Mouse (Mus musculus): Measurements from ENCODE around the gene Cntd1. TPM values are rescaled to one million over a fixed set of nuclear protein-coding genes. Genes with fewer than 3 reads are reported as not detected.

The Cntd1 gene
- polyA plus RNA-seq, 1 experiment from 2014 or later, result 0.72 TPM

GRCm38 (mm10) chr11:101259948-101260825, 18.6 kb upstream of the Cntd1 start, which contains the start of gene Wnk4:
TSS of gene Wnk4 (plus strand) at chr11:101260567.
- H3K4me1 ChIP-seq (replicated peaks), result peaks cover 46% of the 10 kb centered on the region
- H3K4me3 ChIP-seq (replicated peaks), result peak within 1 kb of the TSS; percentile 72

GRCm38 (mm10) chr11:101260826-101261380, 17.9 kb upstream of the Cntd1 start:
- peaks cover 13% of the 10 kb centered on the region for H3K36me3 ChIP-seq
- H3K4me2 ChIP-seq (replicated peaks), result peak overlapping the region; percentile 97
- H3K4me3 ChIP-seq (replicated peaks), result peak overlapping the region; percentile 72
- no peak for ATAC-seq
- WGBS, result under 1% methylated on average over 30 of the region's 30 CpGs
- no peaks in the 10 kb centered on the region for H3K9me3 ChIP-seq
- H3K9ac ChIP-seq, result peak overlapping the region; percentile 81
- H3K27ac ChIP-seq, result peak overlapping the region; percentile 90
- peaks cover 49% of the 10 kb centered on the region for H3K4me1 ChIP-seq (replicated peaks)
- H3K27me3 ChIP-seq (replicated peaks), result peaks cover 7% of the 10 kb centered on the region; the same call in 1 of the 2 replicates

More at GRCm38 (mm10) chr11:101259948-101260825, 18.6 kb upstream of the Cntd1 start, which contains the start of gene Wnk4:
- H3K9me3 ChIP-seq, result no peaks in the 10 kb centered on the region
- peak; percentile 90 for ATAC-seq
- H3K36me3 ChIP-seq, result peaks cover 13% of the 10 kb centered on the region
- peaks cover 7% of the 10 kb centered on the region; the same call in 1 of the 2 replicates for H3K27me3 ChIP-seq (replicated peaks)
- H3K4me2 ChIP-seq (replicated peaks), result peak within 1 kb of the TSS; percentile 97
- H3K27ac ChIP-seq, result peak within 1 kb of the TSS; percentile 90
- H3K9ac ChIP-seq, result peak within 1 kb of the TSS; percentile 81
- under 1% methylated on average over 43 of the region's 43 CpGs for WGBS

GRCm38 (mm10) chr11:101262272-101262967, 16.4 kb upstream of the Cntd1 start:
- Histone ChIP-seq H3K4me1 (replicated peaks) (peaks cover 49% of the 10 kb centered on the region), H3K27ac (no peak overlapping the region), H3K9ac (peak overlapping the region; percentile 23), H3K9me3 (no peaks in the 10 kb centered on the region), H3K4me2 (replicated peaks) (peak overlapping the region; percentile 97), H3K36me3 (peaks cover 6% of the 10 kb centered on the region; the same call in 1 of the 2 replicates), H3K27me3 (replicated peaks) (peaks cover 7% of the 10 kb centered on the region; the same call in 1 of the 2 replicates), H3K4me3 (replicated peaks) (peak overlapping the region; percentile 72)
- no peak for ATAC-seq
- WGBS, result 8% methylated on average over 24 of the region's 24 CpGs

GRCm38 (mm10) chr11:101263138-101263988, 15.4 kb upstream of the Cntd1 start:
- Histone ChIP-seq H3K4me3 (replicated peaks) (no peak overlapping the region), H3K9ac (no peak overlapping the region), H3K27ac (no peak overlapping the region), H3K27me3 (replicated peaks) (peaks cover 7% of the 10 kb centered on the region; the same call in 1 of the 2 replicates), H3K36me3 (peaks cover 1% of the 10 kb centered on the region; the same call in 1 of the 2 replicates), H3K9me3 (no peaks in the 10 kb centered on the region), H3K4me2 (replicated peaks) (peak overlapping the region; percentile 97; the same call in 1 of the 2 replicates), H3K4me1 (replicated peaks) (peaks cover 44% of the 10 kb centered on the region)
- WGBS, result 31% methylated on average over 32 of the region's 32 CpGs
- ATAC-seq, result no peak

GRCm38 (mm10) chr11:101263989-101264280, 14.9 kb upstream of the Cntd1 start:
- no peak overlapping the region for H3K4me2 ChIP-seq (replicated peaks)
- WGBS, result 51% methylated on average over 3 of the region's 3 CpGs
- peaks cover 7% of the 10 kb centered on the region; the same call in 1 of the 2 replicates for H3K27me3 ChIP-seq (replicated peaks)
- H3K9ac ChIP-seq, result no peak overlapping the region
- ATAC-seq, result no peak
- H3K4me3 ChIP-seq (replicated peaks), result no peak overlapping the region
- H3K4me1 ChIP-seq (replicated peaks), result peaks cover 38% of the 10 kb centered on the region
- H3K27ac ChIP-seq, result no peak overlapping the region
- no peaks in the 10 kb centered on the region for H3K36me3 ChIP-seq
- H3K9me3 ChIP-seq, result no peaks in the 10 kb centered on the region

GRCm38 (mm10) chr11:101264954-101265471, 13.8 kb upstream of the Cntd1 start:
- peaks cover 7% of the 10 kb centered on the region; the same call in 1 of the 2 replicates for H3K27me3 ChIP-seq (replicated peaks)
- H3K36me3 ChIP-seq, result no peaks in the 10 kb centered on the region
- peaks cover 28% of the 10 kb centered on the region for H3K4me1 ChIP-seq (replicated peaks)
- 0 out of 2 replicates have a peak overlapping the region, but pooled peaks have one; percentile 23 for H3K9ac ChIP-seq
- H3K27ac ChIP-seq, result no peak overlapping the region
- H3K4me3 ChIP-seq (replicated peaks), result peak overlapping the region; percentile 12
- peak overlapping the region; percentile 52 for H3K4me2 ChIP-seq (replicated peaks)
- no peaks in the 10 kb centered on the region for H3K9me3 ChIP-seq
- WGBS, result 24% methylated on average over 31 of the region's 31 CpGs
- ATAC-seq, result no peak

GRCm38 (mm10) chr11:101265906-101266305, 12.9 kb upstream of the Cntd1 start:
- no peak overlapping the region for H3K9ac ChIP-seq
- H3K9me3 ChIP-seq, result no peaks in the 10 kb centered on the region
- peaks cover 24% of the 10 kb centered on the region for H3K4me1 ChIP-seq (replicated peaks)
- no peak overlapping the region for H3K27ac ChIP-seq
- ATAC-seq, result no peak
- H3K4me3 ChIP-seq (replicated peaks), result no peak overlapping the region
- no peaks in the 10 kb centered on the region for H3K36me3 ChIP-seq
- peaks cover 7% of the 10 kb centered on the region; the same call in 1 of the 2 replicates for H3K27me3 ChIP-seq (replicated peaks)
- H3K4me2 ChIP-seq (replicated peaks), result no peak overlapping the region
- 60% methylated on average over 6 of the region's 6 CpGs for WGBS

- Histone ChIP-seq H3K27ac (no peak overlapping the region), H3K27me3 (replicated peaks) (no peaks in the 10 kb centered on the region; the same call in 1 of the 2 replicates), H3K9me3 (no peaks in the 10 kb centered on the region), H3K4me3 (replicated peaks) (no peak overlapping the region), H3K36me3 (no peaks in the 10 kb centered on the region; the same call in 1 of the 2 replicates), H3K4me2 (replicated peaks) (peak overlapping the region; percentile 6; the same call in 1 of the 2 replicates), H3K9ac (no peak overlapping the region), H3K4me1 (replicated peaks) (peaks cover 6% of the 10 kb centered on the region; the same call in 1 of the 2 replicates)
- 14% methylated on average over 10 of the region's 10 CpGs for WGBS
- peak; percentile 75 for ATAC-seq
Observed at GRCm38 (mm10) chr11:101269577-101270116, 9.2 kb upstream of the Cntd1 start.

GRCm38 (mm10) chr11:101272446-101272845, 6.4 kb upstream of the Cntd1 start:
- Histone ChIP-seq H3K9ac (no peak overlapping the region), H3K27ac (no peak overlapping the region), H3K4me3 (replicated peaks) (no peak overlapping the region), H3K4me1 (replicated peaks) (peaks cover 12% of the 10 kb centered on the region), H3K4me2 (replicated peaks) (no peak overlapping the region), H3K27me3 (replicated peaks) (no peaks in the 10 kb centered on the region), H3K9me3 (no peaks in the 10 kb centered on the region), H3K36me3 (no peaks in the 10 kb centered on the region; the same call in 1 of the 2 replicates)
- 89% methylated on average over 3 of the region's 3 CpGs for WGBS
- ATAC-seq, result no peak

- H3K27me3 ChIP-seq (replicated peaks), result no peaks in the 10 kb centered on the region
- no peak overlapping the region for H3K9ac ChIP-seq
- H3K4me2 ChIP-seq (replicated peaks), result no peak overlapping the region
- peaks cover 23% of the 10 kb centered on the region for H3K4me1 ChIP-seq (replicated peaks)
- ATAC-seq, result no peak
- 72% methylated on average over 4 of the region's 4 CpGs for WGBS
- no peaks in the 10 kb centered on the region; the same call in 1 of the 2 replicates for H3K36me3 ChIP-seq
- no peaks in the 10 kb centered on the region for H3K9me3 ChIP-seq
- no peak overlapping the region for H3K4me3 ChIP-seq (replicated peaks)
- no peak overlapping the region for H3K27ac ChIP-seq
Observed at GRCm38 (mm10) chr11:101275309-101275708, 3.5 kb upstream of the Cntd1 start.
